Mouse (Mus musculus) cortical plate, adult 2 months (tissue): ENCODE measurements at regions not wholly inside any gene's neighbourhood (a gene's known extent, or its start where the extent isn't known, plus 50 kb on each side); places are given as distances from the start of the nearest gene placed in this dataset.

Experiments used
- H3K27ac ChIP-seq: fragments of 200-500 bp; 2 replicates; pipeline ENCODE4 v1.5.1; 2012; ENCODE audit warnings: low read length, control low read depth, inconsistent platforms; ENCODE audit not compliant: insufficient read depth
- H3K4me1 ChIP-seq: fragments of 200-500 bp; 2 replicates; pipeline ENCODE4 v1.6.1; 2011; ENCODE audit warnings: low read length; ENCODE audit not compliant: control insufficient read depth, insufficient read depth
- H3K4me3 ChIP-seq: fragments of 200-500 bp; 2 replicates; pipeline ENCODE4 v1.5.1; 2011; ENCODE audit warnings: mild to moderate bottlenecking, low read length, control low read depth; ENCODE audit not compliant: insufficient read depth
- CTCF ChIP-seq: fragments of 200-500 bp; IDR thresholded peaks from 2 replicates; pipeline ENCODE4 v1.5.1; 2011; ENCODE audit warnings: mild to moderate bottlenecking, control low read depth, low read length; ENCODE audit not compliant: insufficient read depth; ENCODE audit errors: extremely low read depth
- POLR2A ChIP-seq: fragments of 200-500 bp; IDR thresholded peaks from 2 replicates; pipeline ENCODE4 v1.6.1; 2011; ENCODE audit warnings: mild to moderate bottlenecking, low read length, control low read depth; ENCODE audit not compliant: insufficient read depth; ENCODE audit errors: extremely low read depth

DNA sequence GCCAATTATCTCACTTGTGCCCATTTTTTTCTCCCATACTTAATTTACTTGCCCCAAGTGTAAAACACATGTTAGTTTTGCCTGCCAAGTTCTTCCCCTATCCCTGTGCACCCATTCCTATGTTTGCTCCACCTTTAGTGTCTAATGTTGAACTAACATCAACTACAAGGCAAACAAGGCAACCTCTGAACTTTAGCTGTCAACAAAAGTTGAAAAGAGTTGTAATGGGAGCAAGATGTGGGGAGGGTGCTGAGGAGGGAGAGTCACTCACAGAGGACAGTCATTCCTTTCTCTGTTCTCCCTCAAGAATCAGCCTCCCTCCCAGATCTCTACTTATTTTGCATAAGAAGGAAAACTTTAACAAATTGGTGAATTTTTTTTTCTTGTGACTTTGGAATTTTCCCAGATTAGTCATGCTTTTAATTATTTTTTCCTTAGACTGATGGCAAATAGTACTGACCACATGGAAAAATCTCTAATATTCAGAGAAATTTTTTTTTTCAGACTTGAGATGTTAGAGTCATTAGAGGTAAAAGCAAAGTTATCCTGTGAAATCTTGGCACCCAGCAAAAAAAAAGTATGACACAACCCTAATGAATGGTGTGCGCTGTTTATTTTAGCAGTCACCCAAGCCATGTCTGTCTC lies 2710.6 kb upstream of the Gm7489 start:
- no peaks in the 10 kb centered on the region for H3K4me1 ChIP-seq

DNA sequence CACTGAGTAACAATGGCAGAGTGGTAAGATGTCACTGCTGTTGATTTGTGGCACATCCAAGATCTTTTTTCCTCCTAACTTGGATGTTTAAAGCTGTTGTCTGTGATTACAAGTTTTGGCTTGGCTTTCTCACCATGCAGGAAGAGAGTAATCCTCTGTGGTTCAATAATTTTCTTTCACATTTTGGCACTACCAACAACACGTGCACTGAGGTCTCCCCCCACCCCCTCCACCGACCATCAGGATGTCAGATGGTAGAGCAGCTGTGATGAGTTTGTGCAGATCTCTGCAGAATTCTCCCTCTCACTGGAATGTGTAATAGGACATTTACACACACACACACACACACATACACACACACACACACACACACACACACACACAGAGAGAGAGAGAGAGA lies 2708.2 kb upstream of the Gm7489 start:
- TF ChIP-seq POLR2A: no peak
- no peak for TF ChIP-seq CTCF
- H3K4me1 ChIP-seq: no peaks in the 10 kb centered on the region

More for the DNA sequence above, 2710.6 kb upstream of the Gm7489 start:
- no peak overlapping the region for H3K4me3 ChIP-seq
- TF ChIP-seq CTCF: no peak
- no peak for TF ChIP-seq POLR2A
- H3K27ac ChIP-seq: no peak overlapping the region

GRCm38 (mm10) chr15:51189134-51189533 lies 2695.6 kb upstream of the Gm7489 start:
- Histone ChIP-seq H3K27ac (no peak overlapping the region), H3K4me3 (no peak overlapping the region), H3K4me1 (no peaks in the 10 kb centered on the region)
- TF ChIP-seq POLR2A: no peak
- TF ChIP-seq CTCF: no peak

More for the DNA sequence above, 2708.2 kb upstream of the Gm7489 start:
- H3K27ac ChIP-seq: no peak overlapping the region
- H3K4me3 ChIP-seq: no peak overlapping the region

GRCm38 (mm10) chr15:51197466-51198158 lies 2687.1 kb upstream of the Gm7489 start:
- no peaks in the 10 kb centered on the region for H3K4me1 ChIP-seq
- H3K4me3 ChIP-seq: no peak overlapping the region
- no peak overlapping the region for H3K27ac ChIP-seq
- TF ChIP-seq POLR2A (no peak), CTCF (no peak)

DNA sequence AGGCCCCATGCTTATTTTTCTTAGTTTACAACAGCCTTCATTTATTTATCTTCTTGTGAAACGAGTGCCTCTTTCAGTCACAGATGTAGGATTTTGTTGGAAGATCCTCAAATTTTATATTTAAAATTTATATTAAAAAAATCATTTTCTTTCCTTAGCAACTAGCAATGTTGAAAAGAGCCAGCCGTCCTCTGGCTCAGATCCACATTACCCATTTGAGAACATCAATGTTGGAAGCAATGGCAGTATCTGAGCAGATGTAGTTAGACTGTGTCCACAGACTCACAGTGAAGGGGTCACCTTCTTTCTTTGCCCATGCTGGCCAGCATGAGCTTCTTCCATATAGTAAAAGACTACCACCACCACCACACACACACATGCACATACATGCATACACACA lies 2681.4 kb upstream of the Gm7489 start:
- Histone ChIP-seq H3K27ac (no peak overlapping the region), H3K4me3 (no peak overlapping the region), H3K4me1 (no peaks in the 10 kb centered on the region; the same call in 1 of the 2 replicates)
- no peak for TF ChIP-seq CTCF
- TF ChIP-seq POLR2A: no peak

DNA sequence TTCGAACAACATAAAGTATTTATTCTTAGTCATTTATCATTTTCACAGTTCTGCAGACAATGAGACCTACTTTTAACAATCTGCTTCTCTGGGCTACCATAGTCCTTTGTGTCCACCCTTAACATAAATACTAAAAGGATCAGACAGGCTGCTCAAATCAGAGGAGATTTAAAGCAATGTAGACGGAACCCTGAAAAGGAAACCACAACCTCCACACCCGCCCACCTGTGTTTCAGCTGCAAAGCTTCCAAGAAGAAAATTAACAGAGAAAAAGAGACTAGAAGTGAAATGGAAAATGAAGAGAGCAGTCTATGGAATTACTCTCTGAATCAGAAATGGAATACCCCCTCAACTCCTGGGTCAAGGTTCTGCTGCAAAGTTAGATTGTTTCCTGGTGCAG lies 2678.7 kb upstream of the Gm7489 start:
- TF ChIP-seq CTCF (no peak), POLR2A (no peak)
- Histone ChIP-seq H3K27ac (no peak overlapping the region), H3K4me1 (no peaks in the 10 kb centered on the region; the same call in 1 of the 2 replicates), H3K4me3 (no peak overlapping the region)

DNA sequence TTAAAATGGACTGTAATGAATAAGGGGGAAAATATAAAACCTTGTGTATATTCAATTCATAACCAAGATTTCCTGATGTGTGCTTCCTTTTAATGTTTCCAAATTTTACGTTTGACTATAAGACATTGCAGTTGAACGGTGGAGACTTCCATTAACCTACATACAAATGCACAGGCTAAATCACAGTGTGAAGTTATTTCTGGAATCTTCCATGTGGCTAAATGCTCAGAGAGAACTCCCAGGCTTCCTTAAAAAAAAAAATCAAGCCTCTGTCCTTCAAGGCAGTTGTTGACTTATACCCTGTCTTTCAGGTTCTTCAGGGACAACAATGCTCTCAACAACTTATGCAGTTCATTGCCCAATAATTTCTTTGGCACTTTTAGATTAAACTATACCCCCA lies 2677.9 kb upstream of the Gm7489 start:
- no peak overlapping the region for H3K4me3 ChIP-seq
- no peaks in the 10 kb centered on the region; the same call in 1 of the 2 replicates for H3K4me1 ChIP-seq
- no peak overlapping the region for H3K27ac ChIP-seq
- TF ChIP-seq POLR2A (no peak), CTCF (no peak)

GRCm38 (mm10) chr15:51234873-51235272 lies 2649.8 kb upstream of the Gm7489 start:
- Histone ChIP-seq H3K27ac (no peak overlapping the region), H3K4me1 (no peaks in the 10 kb centered on the region), H3K4me3 (no peak overlapping the region)
- TF ChIP-seq POLR2A (no peak), CTCF (no peak)

DNA sequence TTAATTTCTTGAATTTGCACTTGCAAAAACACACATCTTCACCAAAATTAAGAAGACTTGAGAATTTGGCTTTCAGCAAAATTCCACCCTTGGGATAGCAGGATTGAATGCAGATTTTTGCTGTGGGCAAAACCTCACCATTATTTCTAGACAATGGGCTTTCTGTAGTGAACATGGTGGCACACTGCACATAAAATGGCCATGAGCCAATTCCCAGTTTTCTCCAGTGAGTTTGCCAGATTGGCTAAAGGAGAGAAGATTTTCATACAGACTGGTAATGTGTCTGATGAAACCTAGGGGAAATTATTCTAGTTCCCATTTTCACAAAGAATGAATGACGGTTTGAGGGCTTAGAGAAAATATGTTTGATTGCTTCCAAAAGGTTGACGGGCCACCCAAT lies 2640.1 kb upstream of the Gm7489 start:
- no peak overlapping the region for H3K27ac ChIP-seq
- H3K4me1 ChIP-seq: no peaks in the 10 kb centered on the region
- no peak for TF ChIP-seq CTCF
- no peak for TF ChIP-seq POLR2A
- H3K4me3 ChIP-seq: no peak overlapping the region

DNA sequence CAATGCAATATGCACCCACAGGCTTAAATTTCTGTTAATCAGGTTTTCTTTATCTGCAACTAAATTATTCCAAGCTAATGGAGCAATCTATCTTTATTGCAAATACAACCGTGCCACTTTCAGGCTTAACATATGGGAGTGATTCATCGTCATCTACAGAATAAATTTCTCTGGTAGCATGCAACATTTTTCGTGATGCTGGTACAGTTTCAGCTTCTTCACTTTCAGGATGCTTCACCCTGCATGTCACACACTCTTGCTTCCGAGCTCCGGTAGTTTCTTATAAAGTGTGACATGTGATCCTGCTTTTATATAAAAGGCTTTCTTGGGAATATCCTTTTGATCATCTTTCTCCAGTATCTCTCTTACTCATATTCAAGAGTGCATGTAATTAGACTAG lies 2637.4 kb upstream of the Gm7489 start:
- Histone ChIP-seq H3K4me3 (no peak overlapping the region), H3K27ac (no peak overlapping the region), H3K4me1 (no peaks in the 10 kb centered on the region)
- TF ChIP-seq POLR2A (no peak), CTCF (no peak)

DNA sequence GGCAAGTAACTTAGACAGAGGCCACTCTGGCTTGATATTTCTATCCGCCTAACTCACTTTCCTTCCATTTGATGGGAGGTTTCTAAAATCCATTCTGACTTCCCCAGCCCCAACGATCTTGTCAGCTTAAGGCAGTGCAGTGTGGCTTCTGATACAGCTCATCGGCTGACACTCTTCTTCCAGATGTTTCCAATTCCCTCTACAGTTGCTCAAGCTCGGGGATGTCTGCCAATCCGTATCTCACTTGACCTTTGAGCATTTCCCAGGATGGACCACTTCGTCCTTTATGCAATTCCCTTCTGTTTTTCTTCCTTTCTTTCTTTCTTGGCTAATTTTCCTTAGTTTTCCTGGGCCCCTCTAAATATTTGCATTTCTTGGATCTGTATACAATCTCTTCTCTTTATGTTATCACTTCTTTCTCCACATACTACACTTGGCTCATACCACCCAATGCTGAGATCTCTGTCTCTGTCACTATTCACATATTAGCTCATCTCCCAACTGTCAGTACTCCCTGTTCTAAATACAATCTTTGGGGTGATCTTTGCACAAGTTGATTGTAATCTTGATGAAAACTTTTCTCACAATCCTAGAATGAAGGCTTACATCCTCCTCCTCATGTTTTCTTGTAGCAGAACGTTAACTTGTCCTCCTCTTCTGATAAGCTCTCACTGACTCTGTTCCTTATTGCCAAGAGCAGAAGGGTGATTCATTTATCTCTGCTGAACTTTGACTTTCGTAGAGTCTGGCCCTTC lies 2636.5 kb upstream of the Gm7489 start:
- no peaks in the 10 kb centered on the region for H3K4me1 ChIP-seq
- TF ChIP-seq CTCF (no peak), POLR2A (no peak)
- no peak overlapping the region for H3K27ac ChIP-seq
- no peak overlapping the region for H3K4me3 ChIP-seq
